Mouse (Mus musculus) cerebellum, adult 2 months (tissue): ENCODE results near the gene Top1. TPM values are rescaled to one million over a fixed set of nuclear protein-coding genes. Genes with fewer than 3 reads are reported as not detected.

Source experiments
- DNase-seq, 2 experiments: peaks; one replicate each; pipeline ENCODE4 v3.0.0; 2021
- H3K27ac ChIP-seq: fragments of 200-500 bp; 2 replicates; pipeline ENCODE4 v1.5.1; 2012; ENCODE audit warnings: low read length, control low read depth, inconsistent platforms; ENCODE audit not compliant: insufficient read depth
- H3K27me3 ChIP-seq: fragments of 200-500 bp; 2 replicates; pipeline ENCODE4 v1.6.1; 2012; ENCODE audit warnings: inconsistent platforms, mild to moderate bottlenecking, low read length, moderate library complexity; ENCODE audit not compliant: control insufficient read depth, insufficient read depth
- H3K4me1 ChIP-seq: fragments of 200-500 bp; 2 replicates; pipeline ENCODE4 v1.6.1; 2011; ENCODE audit warnings: low read length; ENCODE audit not compliant: control insufficient read depth, insufficient read depth
- H3K4me3 ChIP-seq: fragments of 200-500 bp; replicated peaks from 2 replicates; pipeline ENCODE3; 2011; ENCODE audit warnings: mild to moderate bottlenecking, low read depth, low read length, control low read depth; ENCODE audit not compliant: insufficient read depth
- CTCF ChIP-seq: fragments of 200-500 bp; IDR thresholded peaks from 2 replicates; pipeline ENCODE4 v1.5.1; 2011; ENCODE audit warnings: low read depth, mild to moderate bottlenecking, control low read depth, low read length, moderate library complexity, borderline replicate concordance; ENCODE audit not compliant: insufficient read depth
- POLR2A ChIP-seq: fragments of 200-500 bp; IDR thresholded peaks from 2 replicates; pipeline ENCODE4 v1.6.1; 2011; ENCODE audit warnings: low read length, control low read depth, borderline replicate concordance; ENCODE audit not compliant: insufficient read depth
- WGBS: fragments of 180-500 bp; shearing (Covaris S2); methylation state at CpG from one replicate; pipeline ENCODE4 v1.1.7; 2018; 5-methylcytosine and 5-hydroxymethylcytosine counted together
- polyA plus RNA-seq: library from polyadenylated mRNA; depleted of rRNA; stranded (reverse); fragments of >200 nt; gene quantifications from 2 replicates; pipeline ENCODE4 v1.2.3, GENCODE M21; 2012; rRNA removed

Gene Top1
- polyA plus RNA-seq, 1 experiment: 29.4 TPM

- Histone ChIP-seq H3K27me3 (no peaks in the 10 kb centered on the region), H3K4me3 (no peak overlapping the region), H3K4me1 (peaks cover 25% of the 10 kb centered on the region), H3K27ac (no peak overlapping the region)
- no peak for DNase-seq
- no peak for TF ChIP-seq POLR2A
- no peak for TF ChIP-seq CTCF
- WGBS: 79% methylated on average over 1 of the region's 1 CpGs
Measured at GRCm38 (mm10) chr2:160770871-160771270, 125.2 kb downstream of the Top1 start.

GRCm38 (mm10) chr2:160771325-160772276 lies 125.9 kb downstream of the Top1 start:
- 47% methylated on average over 8 of the region's 8 CpGs for WGBS
- H3K27ac ChIP-seq: no peak overlapping the region

More at GRCm38 (mm10) chr2:160771325-160772276, 125.9 kb downstream of the Top1 start:
- peak; percentile 49 to 55 for DNase-seq
- Histone ChIP-seq H3K4me3 (no peak overlapping the region), H3K4me1 (peaks cover 18% of the 10 kb centered on the region), H3K27me3 (no peaks in the 10 kb centered on the region)
- TF ChIP-seq CTCF (no peak), POLR2A (no peak)

Other genes starting within 250 kb of the Top1 start
- 73.1 and 74.5 TPM in 2 replicates for gene Plcg1, start 85.4 kb downstream of the Top1 start, polyA plus RNA-seq
- gene Zhx3, start 227.1 kb downstream of the Top1 start, polyA plus RNA-seq: 26.2 and 27.7 TPM in 2 replicates
- gene Lpin3, start 234.8 kb downstream of the Top1 start, polyA plus RNA-seq: 2.3 and 2.4 TPM in 2 replicates